Mouse (Mus musculus): ENCODE data around the gene Cxcl14. TPM values are rescaled to one million over a fixed set of nuclear protein-coding genes. Genes with fewer than 3 reads are reported as not detected.
A peak's percentile ranks its signal among the peaks of the same experiment; 100 is the strongest.

Cxcl14 gene
- polyA plus RNA-seq (2015; fragmentation: Nextera tagmentation; extraction: Ambion mirVana): 13.7 and 17.1 TPM in 2 replicates

- no peaks in the 10 kb centered on the region for H3K36me3 ChIP-seq
- ATAC-seq (ENCODE audit: borderline replicate concordance, extremely low read depth, low FRiP score, low TSS enrichment): peak; percentile 43; the same call in 1 of the 2 replicates
- H3K4me1 ChIP-seq: peaks cover 12% of the 10 kb centered on the region; the same call in 1 of the 2 replicates
- peak within 1 kb of the TSS; percentile 88 for H3K4me2 ChIP-seq
- under 1% methylated on average over 76 of the region's 76 CpGs for WGBS
- peak within 1 kb of the TSS; percentile 45 for H3K4me3 ChIP-seq
- peak within 1 kb of the TSS; percentile 41 for H3K9ac ChIP-seq
- H3K9me3 ChIP-seq: no peaks in the 10 kb centered on the region
- peaks cover 87% of the 10 kb centered on the region for H3K27me3 ChIP-seq
- H3K27ac ChIP-seq: no peak within 1 kb of the TSS
Measured at GRCm38 (mm10) chr13:56295943-56296658, at the start of gene Cxcl14. Cxcl14 (minus strand) TSS chr13:56296551.

DNA sequence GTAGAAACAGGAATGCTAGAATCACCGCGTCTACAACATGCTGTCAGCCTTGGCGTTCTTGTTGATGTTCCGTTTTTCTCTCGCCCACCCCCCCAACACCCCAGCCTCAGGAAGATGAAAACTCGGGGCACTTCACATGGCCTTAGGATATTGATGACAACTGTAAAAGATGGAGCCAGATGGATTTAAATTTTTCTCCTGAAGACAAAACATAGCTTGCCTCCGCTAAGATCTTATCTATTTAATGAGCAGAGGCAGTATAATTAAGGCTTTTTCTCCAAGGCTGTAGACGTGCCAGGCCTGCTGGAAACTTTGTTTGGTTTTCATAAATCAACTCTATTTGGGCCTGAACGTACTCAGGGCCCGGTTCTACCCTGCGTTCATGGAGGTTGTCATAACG is 48.0 kb upstream of the Cxcl14 start:
- Histone ChIP-seq H3K27me3 (no peaks in the 10 kb centered on the region), H3K9me3 (no peaks in the 10 kb centered on the region), H3K4me3 (no peak overlapping the region), H3K27ac (no peak overlapping the region), H3K9ac (no peak overlapping the region), H3K4me1 (0 out of 2 replicates have a peak, but pooled peaks cover 9% of the 10 kb centered on the region), H3K36me3 (no peaks in the 10 kb centered on the region), H3K4me2 (no peak overlapping the region)
- ATAC-seq (ENCODE audit: borderline replicate concordance, extremely low read depth, low FRiP score, low TSS enrichment): no peak
- WGBS: 49% methylated on average over 12 of the region's 12 CpGs

GRCm38 (mm10) chr13:56342491-56342890 is 46.1 kb upstream of the Cxcl14 start:
- Histone ChIP-seq H3K4me1 (0 out of 2 replicates have a peak, but pooled peaks cover 6% of the 10 kb centered on the region), H3K9me3 (no peaks in the 10 kb centered on the region), H3K27me3 (no peaks in the 10 kb centered on the region), H3K4me3 (no peak overlapping the region), H3K36me3 (no peaks in the 10 kb centered on the region), H3K4me2 (no peak overlapping the region), H3K9ac (no peak overlapping the region), H3K27ac (no peak overlapping the region)
- WGBS: 77% methylated on average over 10 of the region's 10 CpGs
- ATAC-seq (ENCODE audit: borderline replicate concordance, extremely low read depth, low FRiP score, low TSS enrichment): no peak

GRCm38 (mm10) chr13:56340513-56340912 is 44.2 kb upstream of the Cxcl14 start:
- H3K9me3 ChIP-seq: no peaks in the 10 kb centered on the region
- H3K27ac ChIP-seq: no peak overlapping the region
- no peak overlapping the region for H3K4me3 ChIP-seq
- no peak overlapping the region for H3K4me2 ChIP-seq
- no peaks in the 10 kb centered on the region for H3K27me3 ChIP-seq
- 55% methylated on average over 13 of the region's 13 CpGs for WGBS
- H3K36me3 ChIP-seq: no peaks in the 10 kb centered on the region
- H3K9ac ChIP-seq: no peak overlapping the region
- H3K4me1 ChIP-seq: 0 out of 2 replicates have a peak, but pooled peaks cover 6% of the 10 kb centered on the region
- ATAC-seq (ENCODE audit: borderline replicate concordance, extremely low read depth, low FRiP score, low TSS enrichment): peak; percentile 86

- H3K36me3 ChIP-seq: no peaks in the 10 kb centered on the region
- H3K4me3 ChIP-seq: no peak overlapping the region
- H3K9me3 ChIP-seq: no peaks in the 10 kb centered on the region
- WGBS: 83% methylated on average over 8 of the region's 8 CpGs
- ATAC-seq (ENCODE audit: borderline replicate concordance, extremely low read depth, low FRiP score, low TSS enrichment): no peak
- H3K4me2 ChIP-seq: no peak overlapping the region
- H3K4me1 ChIP-seq: 0 out of 2 replicates have a peak, but pooled peaks cover 6% of the 10 kb centered on the region
- H3K27ac ChIP-seq: no peak overlapping the region
- no peak overlapping the region for H3K9ac ChIP-seq
- no peaks in the 10 kb centered on the region for H3K27me3 ChIP-seq
Measured at GRCm38 (mm10) chr13:56339816-56340215, 43.5 kb upstream of the Cxcl14 start.

- no peak for ATAC-seq (ENCODE audit: borderline replicate concordance, extremely low read depth, low FRiP score, low TSS enrichment)
- WGBS: 45% methylated on average over 8 of the region's 8 CpGs
Measured at GRCm38 (mm10) chr13:56336982-56337381, 40.6 kb upstream of the Cxcl14 start.

GRCm38 (mm10) chr13:56334802-56335690 is 38.7 kb upstream of the Cxcl14 start:
- WGBS: 72% methylated on average over 10 of the region's 10 CpGs

More at GRCm38 (mm10) chr13:56336982-56337381, 40.6 kb upstream of the Cxcl14 start:
- no peak overlapping the region for H3K27ac ChIP-seq
- H3K9me3 ChIP-seq: no peaks in the 10 kb centered on the region
- no peaks in the 10 kb centered on the region for H3K27me3 ChIP-seq
- no peaks in the 10 kb centered on the region for H3K36me3 ChIP-seq
- H3K4me1 ChIP-seq: 0 out of 2 replicates have a peak, but pooled peaks cover 6% of the 10 kb centered on the region
- H3K9ac ChIP-seq: no peak overlapping the region
- H3K4me2 ChIP-seq: no peak overlapping the region
- no peak overlapping the region for H3K4me3 ChIP-seq

DNA sequence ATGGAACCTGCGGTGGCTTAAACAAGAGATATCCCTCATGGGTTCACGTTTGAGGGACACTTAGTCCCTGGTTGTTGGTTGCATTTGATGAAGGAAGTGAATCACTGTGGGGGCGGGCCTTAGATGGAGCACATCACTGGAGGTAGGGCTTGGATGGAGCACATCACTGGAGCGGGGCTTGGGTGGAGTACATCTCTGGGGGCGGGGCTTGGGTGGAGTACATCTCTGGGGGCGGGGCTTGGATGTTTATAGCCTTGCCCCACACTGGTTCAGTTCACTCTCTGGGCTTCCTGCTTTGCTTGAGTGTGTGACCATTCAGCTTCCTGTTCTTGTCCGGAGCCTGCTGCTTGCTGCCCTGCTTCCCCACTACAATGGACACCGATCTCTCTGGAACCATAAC is 37.9 kb upstream of the Cxcl14 start:
- Histone ChIP-seq H3K4me3 (no peak overlapping the region), H3K4me2 (no peak overlapping the region), H3K27me3 (no peaks in the 10 kb centered on the region), H3K27ac (no peak overlapping the region), H3K36me3 (no peaks in the 10 kb centered on the region), H3K9ac (no peak overlapping the region), H3K9me3 (no peaks in the 10 kb centered on the region), H3K4me1 (no peaks in the 10 kb centered on the region)
- WGBS: 81% methylated on average over 8 of the region's 8 CpGs
- 0 out of 2 replicates have a peak, but pooled peaks have one; percentile 27 for ATAC-seq (ENCODE audit: borderline replicate concordance, extremely low read depth, low FRiP score, low TSS enrichment)

More at GRCm38 (mm10) chr13:56334802-56335690, 38.7 kb upstream of the Cxcl14 start:
- no peak for ATAC-seq (ENCODE audit: borderline replicate concordance, extremely low read depth, low FRiP score, low TSS enrichment)
- H3K27me3 ChIP-seq: no peaks in the 10 kb centered on the region
- no peak overlapping the region for H3K9ac ChIP-seq
- H3K4me1 ChIP-seq: 0 out of 2 replicates have a peak, but pooled peaks cover 3% of the 10 kb centered on the region
- no peak overlapping the region for H3K4me3 ChIP-seq
- H3K4me2 ChIP-seq: no peak overlapping the region
- no peak overlapping the region for H3K27ac ChIP-seq
- no peaks in the 10 kb centered on the region for H3K9me3 ChIP-seq
- no peaks in the 10 kb centered on the region for H3K36me3 ChIP-seq

DNA sequence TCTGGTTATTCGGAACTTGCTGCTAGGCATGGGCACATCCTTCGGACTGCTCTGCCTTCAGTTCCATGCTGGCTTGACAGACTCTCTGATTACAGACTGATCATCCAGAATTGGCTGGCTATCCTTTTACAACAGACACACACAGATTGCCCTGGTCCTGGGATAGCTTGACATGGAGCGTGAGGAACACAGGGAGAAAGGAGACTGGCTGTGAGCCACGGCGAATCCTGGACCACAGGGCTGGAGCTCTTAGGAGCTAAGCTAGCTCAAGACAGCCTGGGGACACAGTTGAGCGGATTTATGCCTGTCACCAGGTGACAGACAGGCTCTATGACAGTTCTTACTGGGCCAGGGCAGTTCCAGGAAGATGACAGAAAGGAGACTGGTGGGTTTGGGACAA is 36.0 kb upstream of the Cxcl14 start:
- Histone ChIP-seq H3K4me3 (no peak overlapping the region), H3K27me3 (no peaks in the 10 kb centered on the region), H3K4me1 (no peaks in the 10 kb centered on the region), H3K36me3 (no peaks in the 10 kb centered on the region), H3K9ac (no peak overlapping the region), H3K27ac (no peak overlapping the region), H3K9me3 (no peaks in the 10 kb centered on the region), H3K4me2 (no peak overlapping the region)
- WGBS: 67% methylated on average over 6 of the region's 6 CpGs
- no peak for ATAC-seq (ENCODE audit: borderline replicate concordance, extremely low read depth, low FRiP score, low TSS enrichment)

DNA sequence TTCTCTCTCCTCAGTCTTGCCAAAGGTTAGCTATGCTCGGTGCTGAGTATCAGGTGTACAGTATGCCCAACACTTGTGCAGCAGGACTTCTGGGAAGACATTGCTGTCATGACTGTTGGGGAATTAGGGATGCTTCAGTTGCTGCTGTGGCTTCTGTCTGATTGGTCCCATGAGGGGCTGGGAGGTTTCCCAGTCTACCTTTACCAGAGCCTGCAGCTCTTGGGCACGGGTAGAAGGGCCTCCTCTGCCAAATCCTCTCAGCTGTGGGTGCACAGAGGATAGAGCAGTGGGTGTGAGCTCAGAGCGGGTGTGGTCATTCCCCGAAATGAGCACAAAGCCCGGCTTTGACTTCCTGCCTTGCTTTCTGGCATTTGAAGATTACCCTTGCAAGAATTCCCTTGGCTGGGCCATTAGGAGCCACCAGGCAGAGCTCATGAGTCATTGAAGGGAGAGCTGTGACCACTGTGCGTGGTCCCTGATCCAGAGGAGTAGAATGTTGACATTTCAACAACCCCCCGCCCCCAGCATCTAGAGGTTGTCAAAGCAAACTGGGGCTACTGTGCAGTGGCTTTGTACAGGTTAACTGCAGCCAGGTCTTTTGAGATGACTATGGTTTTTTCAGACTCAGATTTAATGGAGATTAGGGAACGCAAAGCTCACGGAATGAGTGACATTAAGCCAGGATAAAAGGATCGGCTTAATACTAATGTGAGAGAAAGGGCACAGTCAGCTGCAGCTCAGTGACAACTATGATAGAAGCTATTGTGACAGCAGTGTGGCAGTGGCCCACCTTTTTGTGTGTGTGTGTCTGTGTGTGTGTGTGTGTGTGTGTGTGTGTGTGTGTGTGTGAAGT is 34.5 kb upstream of the Cxcl14 start:
- WGBS: 62% methylated on average over 10 of the region's 10 CpGs

DNA sequence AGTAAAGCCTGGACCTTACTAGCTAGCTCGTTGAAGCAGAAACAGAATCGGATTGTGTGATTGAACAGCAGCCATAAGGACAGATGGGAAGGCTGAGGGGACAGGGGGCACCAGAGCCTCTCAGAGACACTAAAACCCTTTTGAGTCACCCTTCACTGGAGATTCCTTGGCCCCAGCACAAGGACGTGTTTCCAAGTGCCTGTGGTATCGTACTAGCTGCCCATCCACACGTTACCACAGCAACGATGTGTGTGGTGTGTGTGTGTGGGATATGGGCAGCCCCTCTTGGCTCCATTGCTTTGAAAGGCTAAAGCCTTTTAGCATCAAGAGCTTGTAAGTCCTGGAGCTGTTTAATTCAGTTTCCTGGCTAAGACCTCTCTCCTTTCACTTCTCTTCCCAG is 33.4 kb upstream of the Cxcl14 start:
- whole genome bisulfite sequencing: 56% methylated on average over 6 of the region's 6 CpGs
- H3K4me1 ChIP-seq: no peaks in the 10 kb centered on the region
- H3K27ac ChIP-seq: no peak overlapping the region
- ATAC-seq (ENCODE audit: borderline replicate concordance, extremely low read depth, low FRiP score, low TSS enrichment): no peak
- H3K36me3 ChIP-seq: no peaks in the 10 kb centered on the region
- no peaks in the 10 kb centered on the region for H3K9me3 ChIP-seq
- H3K4me2 ChIP-seq: no peak overlapping the region
- no peaks in the 10 kb centered on the region for H3K27me3 ChIP-seq
- H3K9ac ChIP-seq: no peak overlapping the region
- no peak overlapping the region for H3K4me3 ChIP-seq

More for the DNA sequence above, 34.5 kb upstream of the Cxcl14 start:
- Histone ChIP-seq H3K27me3 (no peaks in the 10 kb centered on the region), H3K4me2 (no peak overlapping the region), H3K27ac (no peak overlapping the region), H3K9ac (no peak overlapping the region), H3K4me1 (no peaks in the 10 kb centered on the region), H3K4me3 (no peak overlapping the region), H3K9me3 (no peaks in the 10 kb centered on the region), H3K36me3 (no peaks in the 10 kb centered on the region)
- ATAC-seq (ENCODE audit: borderline replicate concordance, extremely low read depth, low FRiP score, low TSS enrichment): no peak
